Mouse (Mus musculus) CH12.LX (cell line): ENCODE measurements around the gene Tmprss6.

Source experiments
- BHLHE40 ChIP-seq: IDR thresholded peaks from 2 replicates; pipeline ENCODE4 v1.6.1; 2011; ENCODE audit warnings: mild to moderate bottlenecking, low read depth, low read length, improper control_type of control experiment
- CTCF ChIP-seq, 2 experiments: IDR thresholded peaks in 1 of 2; conservative IDR thresholded peaks in 1 of 2; 2 replicates each; pipeline ENCODE4 v1.5.1; 2011 to 2012; ENCODE audit warnings: low read depth in 2 of 2, low read length in 2 of 2, improper control_type of control experiment in 1 of 2, inconsistent platforms in 1 of 2, mild to moderate bottlenecking in 1 of 2, moderate library complexity in 1 of 2
- E2F4 ChIP-seq: IDR thresholded peaks from 2 replicates; pipeline ENCODE4 v1.6.1; 2011; ENCODE audit warnings: low read depth, low read length, improper control_type of control experiment; ENCODE audit not compliant: insufficient replicate concordance
- EP300 ChIP-seq: IDR thresholded peaks from 2 replicates; pipeline ENCODE4 v1.6.1; 2011; ENCODE audit warnings: low read length, improper control_type of control experiment
- HCFC1 ChIP-seq: IDR thresholded peaks from 2 replicates; pipeline ENCODE4 v1.6.1; 2012; ENCODE audit warnings: low read depth, mild to moderate bottlenecking, inconsistent platforms, low read length, improper control_type of control experiment
- JUN ChIP-seq: IDR thresholded peaks from 2 replicates; pipeline ENCODE4 v1.6.1; 2011; ENCODE audit warnings: low read depth, mild to moderate bottlenecking, low read length, improper control_type of control experiment, moderate library complexity; ENCODE audit not compliant: insufficient read depth
- MAZ ChIP-seq: IDR thresholded peaks from 2 replicates; pipeline ENCODE4 v1.6.1; 2012; ENCODE audit warnings: low read depth, mild to moderate bottlenecking, inconsistent platforms, low read length, improper control_type of control experiment, moderate library complexity
- MEF2A ChIP-seq: IDR thresholded peaks from 2 replicates; pipeline ENCODE4 v1.6.1; 2014; ENCODE audit warnings: low read depth, mild to moderate bottlenecking, inconsistent platforms, low read length, improper control_type of control experiment, borderline replicate concordance
- MYC ChIP-seq: IDR thresholded peaks from 2 replicates; pipeline ENCODE4 v1.6.1; 2011; ENCODE audit warnings: low read depth, mild to moderate bottlenecking, improper control_type of control experiment, low read length
- POLR2A ChIP-seq: IDR thresholded peaks from 2 replicates; pipeline ENCODE4 v1.6.1; 2011; ENCODE audit warnings: low read depth, mild to moderate bottlenecking, improper control_type of control experiment, low read length
- RCOR1 ChIP-seq: conservative IDR thresholded peaks from 2 replicates; pipeline ENCODE4 v1.6.1; 2012; ENCODE audit warnings: low read depth, mild to moderate bottlenecking, inconsistent platforms, low read length, improper control_type of control experiment
- USF1 ChIP-seq: IDR thresholded peaks from 2 replicates; pipeline ENCODE4 v1.6.1; 2014; ENCODE audit warnings: low read depth, mild to moderate bottlenecking, inconsistent platforms, low read length, improper control_type of control experiment
- ZKSCAN1 ChIP-seq: IDR thresholded peaks from 2 replicates; pipeline ENCODE4 v1.6.1; 2012; ENCODE audit warnings: low read depth, inconsistent platforms, low read length, improper control_type of control experiment, borderline replicate concordance

GRCm38 (mm10) chr15:78451201-78451600 lies 17.2 kb downstream of the Tmprss6 start:
- TF ChIP-seq BHLHE40 = no peak
- TF ChIP-seq EP300 = no peak
- TF ChIP-seq USF1 = no peak
- TF ChIP-seq CTCF (conservative IDR thresholded peaks at IDR 0.05 in 1 of 2, IDR thresholded peaks at IDR 0.05 in 1 of 2; ENCODE audit: low read depth in 2 of 2, low read length in 2 of 2) = no peak
- TF ChIP-seq E2F4 = no peak
- no peak for TF ChIP-seq POLR2A
- no peak for TF ChIP-seq RCOR1
- no peak for TF ChIP-seq MEF2A
- no peak for TF ChIP-seq ZKSCAN1
- no peak for TF ChIP-seq MAZ
- TF ChIP-seq HCFC1 = no peak
- no peak for TF ChIP-seq JUN
- TF ChIP-seq MYC = no peak
